Mouse (Mus musculus) kidney, embryonic 14.5 days (tissue): Measurements from ENCODE around the gene Fam129b. TPM values are rescaled to one million over a fixed set of nuclear protein-coding genes. Genes with fewer than 3 reads are reported as not detected.
"Not testable (repeated sequence)": the region's sequence is repeated elsewhere in the genome, so short reads cannot be mapped to it uniquely, and the experiment has no call there.

Experiments used
- ATAC-seq: fragments of 200-750 bp; cut with Nextera tagmentation; 2 replicates; pipeline ENCODE4 v1.8.0; 2017; ENCODE audit warnings: moderate number of reproducible peaks, mild to moderate bottlenecking, moderate TSS enrichment, moderate library complexity; ENCODE audit not compliant: low FRiP score, low TSS enrichment
- H3K27ac ChIP-seq: fragments of 300-500 bp; sonication (generic); 2 replicates; pipeline ENCODE4 v1.5.1; 2014; ENCODE audit warnings: low read depth, mild to moderate bottlenecking, low read length, moderate library complexity, mixed read lengths
- H3K27me3 ChIP-seq: fragments of 300-500 bp; sonication (generic); 2 replicates; pipeline ENCODE4 v1.6.1; 2014; ENCODE audit warnings: mild to moderate bottlenecking, low read length; ENCODE audit not compliant: control insufficient read depth, insufficient read depth
- H3K36me3 ChIP-seq: fragments of 300-500 bp; sonication (generic); 2 replicates; pipeline ENCODE4 v1.6.1; 2014; ENCODE audit warnings: low read length, mixed read lengths; ENCODE audit not compliant: control insufficient read depth, insufficient read depth
- H3K4me1 ChIP-seq: fragments of 300-500 bp; sonication (generic); 2 replicates; pipeline ENCODE4 v1.6.1; 2014; ENCODE audit warnings: low read length, mixed read lengths; ENCODE audit not compliant: control insufficient read depth, insufficient read depth
- H3K4me2 ChIP-seq: fragments of 300-500 bp; sonication (generic); replicated peaks from 2 replicates; pipeline ENCODE4 v1.6.1; 2014; ENCODE audit warnings: low read depth, mild to moderate bottlenecking, low read length
- H3K4me3 ChIP-seq: fragments of 300-500 bp; sonication (generic); 2 replicates; pipeline ENCODE4 v1.5.1; 2014; ENCODE audit warnings: mild to moderate bottlenecking, low read length
- H3K9ac ChIP-seq: fragments of 300-500 bp; sonication (generic); 2 replicates; pipeline ENCODE4 v1.6.1; 2014; ENCODE audit warnings: low read depth, mild to moderate bottlenecking, low read length, moderate library complexity
- H3K9me3 ChIP-seq: fragments of 300-500 bp; sonication (generic); 2 replicates; pipeline ENCODE4 v1.6.1; 2016; ENCODE audit warnings: low read length; ENCODE audit not compliant: control insufficient read depth
- WGBS: fragments of 180-500 bp; shearing (Covaris S2); extraction: QIAGEN DNeasy Blood & Tissue Kit; methylation state at CpG from one replicate; pipeline ENCODE4 v1.1.7; 2014; 5-methylcytosine and 5-hydroxymethylcytosine counted together
- polyA plus RNA-seq: library from polyadenylated mRNA; unstranded; fragments of >200 nt; fragmentation: Nextera tagmentation; extraction: Ambion mirVana; gene quantifications from 2 replicates; pipeline ENCODE4 v1.2.1, GENCODE M21; 2014

The Fam129b gene
- polyA plus RNA-seq, 1 experiment from 2014 or later: 19.9 TPM

DNA sequence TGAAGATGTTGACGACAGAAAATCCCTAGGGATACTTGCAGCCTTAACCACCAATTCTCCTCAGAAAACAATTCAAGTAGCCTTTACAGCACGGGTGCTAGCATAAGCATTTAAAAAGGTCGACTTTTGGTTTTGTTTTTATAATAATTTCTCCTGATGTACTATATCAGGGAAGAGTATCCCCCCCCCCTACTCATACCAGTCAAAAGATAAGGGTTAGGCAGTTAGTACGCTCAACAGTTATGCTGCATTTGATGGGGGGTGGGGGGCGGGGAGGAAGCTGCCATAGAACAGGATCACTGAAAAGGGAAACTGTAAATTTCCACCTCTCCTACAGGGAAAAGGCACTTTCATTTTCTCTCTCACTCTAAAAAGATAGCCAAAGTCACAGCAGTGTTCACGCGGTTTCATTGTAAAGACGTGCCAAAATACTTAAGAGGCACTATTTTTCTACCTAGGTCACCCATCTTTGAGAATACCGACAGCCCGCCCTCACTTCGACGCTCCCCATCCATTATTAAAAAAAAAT lies 30.3 kb upstream of the Fam129b start:
- no peaks in the 10 kb centered on the region for H3K27me3 ChIP-seq
- no peaks in the 10 kb centered on the region for H3K36me3 ChIP-seq
- 6% methylated on average over 12 of the region's 12 CpGs for WGBS
- peak overlapping the region; percentile 62; the same call in 1 of the 2 replicates for H3K27ac ChIP-seq
- H3K9me3 ChIP-seq: no peaks in the 10 kb centered on the region
- peak overlapping the region; percentile 95 for H3K4me2 ChIP-seq
- H3K4me1 ChIP-seq: no peaks in the 10 kb centered on the region; the same call in 1 of the 2 replicates
- ATAC-seq: no peak
- H3K9ac ChIP-seq: peak overlapping the region; percentile 72; the same call in 1 of the 2 replicates
- peak overlapping the region; percentile 72 for H3K4me3 ChIP-seq

DNA sequence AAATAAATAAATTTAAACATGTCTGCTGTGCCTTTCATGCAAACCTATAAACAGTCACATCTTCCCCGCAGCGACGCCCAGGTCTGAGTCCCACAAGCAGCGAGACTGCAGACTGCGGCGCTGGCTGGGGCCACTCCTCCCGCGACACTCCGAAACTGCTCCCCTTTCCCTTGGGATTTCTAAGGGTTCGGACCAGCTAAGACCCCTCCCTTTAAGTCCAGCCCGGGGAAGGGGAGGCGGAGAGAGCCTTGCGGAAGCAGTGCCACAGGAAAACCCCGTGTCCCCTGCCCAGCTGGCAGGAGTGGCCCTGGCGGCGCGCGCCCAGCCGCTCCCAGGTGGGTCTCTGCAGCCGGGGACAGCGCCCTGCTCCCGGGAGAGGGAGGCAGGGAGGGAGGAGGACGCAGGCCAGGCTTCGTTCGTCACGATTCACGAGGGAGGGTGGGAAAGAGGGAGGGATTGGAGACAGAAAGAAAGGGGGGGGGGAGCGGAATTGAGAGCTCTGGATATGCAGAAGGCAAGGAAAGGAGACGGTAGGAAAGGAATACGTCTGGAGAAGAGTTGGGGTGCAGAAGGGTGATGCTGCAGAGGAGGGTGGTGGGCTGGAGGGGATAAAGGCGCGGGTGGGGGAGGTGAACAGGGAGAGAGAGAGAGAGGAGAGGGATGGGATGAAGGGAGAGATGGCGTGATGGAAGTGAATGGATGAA lies 29.7 kb upstream of the Fam129b start:
- Histone ChIP-seq H3K27ac (peak overlapping the region; percentile 62; the same call in 1 of the 2 replicates), H3K4me2 (peak overlapping the region; percentile 95), H3K9me3 (no peaks in the 10 kb centered on the region), H3K9ac (peak overlapping the region; percentile 72), H3K27me3 (no peaks in the 10 kb centered on the region), H3K4me3 (peak overlapping the region; percentile 72), H3K36me3 (no peaks in the 10 kb centered on the region), H3K4me1 (no peaks in the 10 kb centered on the region; the same call in 1 of the 2 replicates)
- ATAC-seq: peak; percentile 50
- under 1% methylated on average over 32 of the region's 33 CpGs for WGBS

DNA sequence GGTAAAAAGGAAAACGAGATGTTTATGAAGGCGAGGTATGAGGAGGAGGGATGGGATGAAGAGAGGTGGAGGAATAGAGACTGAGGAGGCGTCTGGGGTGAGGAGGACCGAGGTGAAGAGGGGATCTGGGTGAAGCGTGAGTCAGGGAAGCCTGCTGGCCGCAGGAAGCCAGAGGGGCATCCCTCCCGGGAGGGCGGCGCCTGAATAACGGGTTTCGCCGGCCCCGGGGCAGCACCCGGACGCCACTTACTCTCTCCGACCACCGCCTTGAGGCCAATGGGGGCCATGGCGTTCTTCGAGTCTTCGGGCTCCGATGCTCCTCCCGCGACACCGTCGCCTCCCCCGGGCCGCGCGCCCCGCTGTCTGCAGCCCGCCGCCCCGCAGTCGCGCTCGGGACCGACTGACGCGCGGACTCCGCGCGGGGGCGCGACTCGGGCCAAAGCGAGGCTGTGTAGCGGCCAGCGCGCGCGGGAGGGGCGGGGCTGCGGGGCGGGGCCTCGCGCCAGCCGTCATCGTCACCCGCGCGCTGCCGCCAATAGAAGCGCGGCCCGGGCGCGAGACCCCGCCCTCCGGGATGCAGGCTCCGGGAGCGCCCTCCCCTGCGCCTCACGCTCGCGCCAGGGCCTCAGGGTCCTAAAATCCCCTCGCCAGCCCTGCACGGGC lies 29.0 kb upstream of the Fam129b start, which contains the start of gene Stxbp1:
Gene Stxbp1, minus strand, starts transcription at position 441 of the 663 bp plus-strand sequence.
- Histone ChIP-seq H3K4me2 (peak within 1 kb of the TSS; percentile 95), H3K9me3 (no peaks in the 10 kb centered on the region), H3K27ac (peak within 1 kb of the TSS; percentile 62; the same call in 1 of the 2 replicates), H3K36me3 (no peaks in the 10 kb centered on the region), H3K4me3 (peak within 1 kb of the TSS; percentile 72), H3K27me3 (peaks cover 4% of the 10 kb centered on the region; the same call in 1 of the 2 replicates), H3K9ac (peak within 1 kb of the TSS; percentile 72), H3K4me1 (no peaks in the 10 kb centered on the region; the same call in 1 of the 2 replicates)
- peak; percentile 96 for ATAC-seq
- WGBS: 1% methylated on average over 70 of the region's 78 CpGs

DNA sequence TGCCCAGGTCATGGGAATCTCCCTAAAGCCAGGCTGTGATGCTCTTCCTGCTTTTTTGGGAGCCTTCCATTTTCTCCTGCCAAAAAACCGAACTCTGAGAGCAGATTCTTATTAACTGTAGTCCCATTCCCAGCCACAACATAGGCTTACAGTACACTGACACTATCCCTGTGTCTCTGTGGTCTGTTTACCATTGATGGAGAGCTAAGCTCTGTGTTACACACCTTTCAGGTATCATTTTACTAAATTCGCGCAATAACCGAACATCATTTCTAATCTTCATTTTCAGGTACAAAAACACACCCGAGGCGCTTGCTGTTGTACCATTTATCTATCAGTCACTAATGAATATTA lies 28.5 kb upstream of the Fam129b start:
- Histone ChIP-seq H3K27me3 (peaks cover 4% of the 10 kb centered on the region; the same call in 1 of the 2 replicates), H3K9ac (no peak overlapping the region), H3K9me3 (no peaks in the 10 kb centered on the region), H3K4me1 (no peaks in the 10 kb centered on the region; the same call in 1 of the 2 replicates), H3K36me3 (no peaks in the 10 kb centered on the region), H3K4me2 (peak overlapping the region; percentile 95), H3K27ac (no peak overlapping the region), H3K4me3 (peak overlapping the region; percentile 72)
- ATAC-seq: no peak; the same call in 1 of the 2 replicates
- WGBS: 50% methylated on average over 6 of the region's 6 CpGs

DNA sequence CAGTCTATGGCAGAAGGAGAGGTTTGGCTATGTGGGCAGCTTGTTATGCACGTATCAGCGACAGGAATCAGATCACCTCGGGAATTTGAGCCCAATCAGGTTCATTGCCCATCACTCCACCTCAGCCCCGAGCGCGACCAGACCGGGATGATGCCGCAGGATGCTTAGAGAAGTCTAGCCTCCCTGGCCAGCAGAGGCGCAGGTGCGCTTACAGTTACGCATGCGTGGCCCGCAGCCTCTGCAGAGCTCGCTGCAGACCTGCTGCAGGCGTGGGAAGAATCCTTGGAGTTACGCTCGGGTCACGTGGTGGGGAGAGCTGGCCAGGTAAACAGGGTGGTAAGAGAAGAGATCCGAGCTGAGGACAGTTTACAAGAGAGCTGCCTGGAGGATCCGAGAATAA lies 23.8 kb upstream of the Fam129b start:
- Histone ChIP-seq H3K9ac (no peak overlapping the region), H3K36me3 (no peaks in the 10 kb centered on the region), H3K4me3 (no peak overlapping the region), H3K27ac (no peak overlapping the region), H3K9me3 (no peaks in the 10 kb centered on the region), H3K27me3 (peaks cover 4% of the 10 kb centered on the region; the same call in 1 of the 2 replicates), H3K4me2 (no peak overlapping the region; the same call in 1 of the 2 replicates), H3K4me1 (no peaks in the 10 kb centered on the region)
- WGBS: 1% methylated on average over 20 of the region's 20 CpGs
- peak; percentile 11; the same call in 1 of the 2 replicates for ATAC-seq

DNA sequence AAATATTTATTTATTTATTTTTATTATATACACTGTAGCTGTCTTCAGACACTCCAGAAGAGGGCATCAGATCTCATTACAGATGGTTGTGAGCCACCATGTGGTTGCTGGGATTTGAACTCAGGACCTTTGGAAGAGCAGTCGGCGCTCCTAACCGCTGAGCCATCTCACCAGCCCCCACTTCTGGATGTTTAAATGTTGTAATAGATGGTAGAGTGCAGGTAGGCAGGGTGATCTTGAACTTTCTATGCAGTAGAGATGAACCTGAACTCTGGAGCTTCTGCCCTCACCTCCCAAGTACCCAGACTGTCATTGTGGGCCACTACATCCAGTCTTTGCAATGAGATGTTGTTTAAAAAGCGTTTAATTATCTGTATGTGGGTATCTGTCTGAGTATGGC lies 22.2 kb upstream of the Fam129b start:
- ATAC-seq, H3K9me3 ChIP-seq, H3K36me3 ChIP-seq, H3K27me3 ChIP-seq, H3K27ac ChIP-seq, H3K4me2 ChIP-seq, H3K4me1 ChIP-seq, H3K9ac ChIP-seq, H3K4me3 ChIP-seq: not testable (repeated sequence)
- WGBS: 67% methylated on average over 4 of the region's 4 CpGs

DNA sequence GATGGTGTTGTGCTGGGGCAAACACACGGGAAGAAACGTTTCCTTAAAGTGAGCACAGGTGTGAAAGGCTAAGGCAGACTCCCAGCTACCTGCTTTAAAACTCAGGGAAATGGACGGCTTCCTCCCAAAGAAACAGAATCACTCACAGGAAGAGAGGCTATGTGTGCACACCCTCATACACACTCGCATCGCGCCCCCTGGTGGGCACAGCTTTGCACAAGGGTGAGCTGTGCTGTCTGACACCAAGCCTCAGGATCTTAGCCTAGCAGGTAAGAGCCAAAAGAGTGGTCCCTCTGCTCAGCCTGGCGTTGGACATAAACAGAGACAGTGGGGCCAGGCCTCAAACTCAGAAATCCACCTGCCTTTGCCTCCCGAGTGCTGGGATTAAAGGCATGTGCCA lies 21.7 kb upstream of the Fam129b start:
- H3K36me3 ChIP-seq: no peaks in the 10 kb centered on the region
- ATAC-seq: peak; percentile 77
- 5% methylated on average over 8 of the region's 8 CpGs for WGBS

DNA sequence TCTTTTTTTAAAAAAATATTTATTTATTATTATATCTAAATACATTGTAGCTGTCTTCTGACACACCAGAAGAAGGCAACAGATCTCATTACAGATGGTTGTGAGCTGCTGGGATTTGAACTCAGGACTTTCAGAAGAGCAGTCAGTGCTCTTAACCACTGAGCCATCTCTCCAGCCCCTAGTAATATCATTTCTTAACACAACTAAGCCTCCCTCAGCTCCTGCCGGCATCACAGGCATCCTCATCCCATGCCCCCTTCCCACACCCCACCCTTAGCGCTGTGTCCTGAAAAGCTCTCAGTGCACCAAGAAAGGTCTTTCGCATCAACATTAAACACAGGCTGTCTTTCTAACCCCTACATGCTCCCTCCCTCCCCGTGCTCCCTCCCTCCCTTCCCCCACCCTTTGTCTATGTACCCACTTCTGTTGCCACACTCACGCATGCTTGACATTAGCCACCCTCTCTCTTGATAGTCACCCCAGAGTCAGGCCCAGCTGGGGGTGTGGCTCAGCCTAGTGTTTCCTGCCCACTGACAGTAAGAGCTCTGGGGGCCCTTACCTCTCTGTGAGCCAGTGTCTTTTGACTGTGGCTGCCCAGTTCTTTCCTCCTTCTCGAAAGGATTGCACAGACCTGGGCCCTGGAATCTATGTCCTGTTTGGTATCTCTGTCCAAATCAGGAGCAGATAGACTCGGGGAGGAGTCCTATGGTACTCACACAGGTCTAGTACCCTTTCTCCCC lies 20.7 kb upstream of the Fam129b start:
- H3K27me3 ChIP-seq: peaks cover 4% of the 10 kb centered on the region; the same call in 1 of the 2 replicates
- WGBS: 62% methylated on average over 7 of the region's 7 CpGs
- H3K27ac ChIP-seq: no peak overlapping the region
- no peaks in the 10 kb centered on the region for H3K36me3 ChIP-seq
- no peak overlapping the region for H3K4me2 ChIP-seq
- H3K4me3 ChIP-seq: no peak overlapping the region
- H3K4me1 ChIP-seq: no peaks in the 10 kb centered on the region
- no peak overlapping the region for H3K9ac ChIP-seq
- no peaks in the 10 kb centered on the region for H3K9me3 ChIP-seq
- ATAC-seq: no peak

More for the DNA sequence above, 21.7 kb upstream of the Fam129b start:
- Histone ChIP-seq H3K9ac (no peak overlapping the region), H3K4me1 (no peaks in the 10 kb centered on the region), H3K4me2 (no peak overlapping the region), H3K27ac (no peak overlapping the region), H3K27me3 (peaks cover 4% of the 10 kb centered on the region; the same call in 1 of the 2 replicates), H3K4me3 (no peak overlapping the region), H3K9me3 (no peaks in the 10 kb centered on the region)
